Mouse (Mus musculus) hindbrain, embryonic 12.5 days (tissue): ENCODE measurements around the gene Cradd. TPM values are rescaled to one million over a fixed set of nuclear protein-coding genes. Genes with fewer than 3 reads are reported as not detected.

Source experiments
- ATAC-seq: fragments of 200-750 bp; cut with Nextera tagmentation; 2 replicates; pipeline ENCODE4 v1.8.0; 2017; ENCODE audit warnings: moderate TSS enrichment; ENCODE audit not compliant: low FRiP score
- H3K27ac ChIP-seq: fragments of 300-500 bp; sonication (generic); 2 replicates; pipeline ENCODE4 v1.5.1; 2016; ENCODE audit warnings: mild to moderate bottlenecking
- H3K27me3 ChIP-seq: fragments of 300-500 bp; sonication (generic); 2 replicates; pipeline ENCODE4 v1.6.1; 2016; ENCODE audit warnings: mild to moderate bottlenecking
- H3K36me3 ChIP-seq: fragments of 300-500 bp; sonication (generic); 2 replicates; pipeline ENCODE4 v1.6.1; 2016; ENCODE audit warnings: mild to moderate bottlenecking
- H3K4me1 ChIP-seq: fragments of 300-500 bp; sonication (generic); 2 replicates; pipeline ENCODE4 v1.6.1; 2016
- H3K4me2 ChIP-seq: fragments of 300-500 bp; sonication (generic); replicated peaks from 2 replicates; pipeline ENCODE4 v1.6.1; 2016; ENCODE audit warnings: mild to moderate bottlenecking
- H3K4me3 ChIP-seq: fragments of 300-500 bp; sonication (generic); 2 replicates; pipeline ENCODE4 v1.5.1; 2016; ENCODE audit warnings: mild to moderate bottlenecking
- H3K9ac ChIP-seq: fragments of 300-500 bp; sonication (generic); 2 replicates; pipeline ENCODE4 v1.6.1; 2016; ENCODE audit warnings: mild to moderate bottlenecking, moderate library complexity
- H3K9me3 ChIP-seq: fragments of 300-500 bp; sonication (generic); replicated peaks from 2 replicates; pipeline ENCODE4 v1.6.1; 2016; ENCODE audit warnings: mild to moderate bottlenecking
- WGBS: fragments of 180-500 bp; shearing (Covaris S2); methylation state at CpG from one replicate; pipeline ENCODE4 v1.1.7; 2016; 5-methylcytosine and 5-hydroxymethylcytosine counted together
- polyA plus RNA-seq: library from polyadenylated mRNA; unstranded; fragments of >200 nt; fragmentation: Nextera tagmentation; extraction: Ambion mirVana; gene quantifications from 2 replicates; pipeline ENCODE4 v1.2.1, GENCODE M21; 2016

Gene Cradd
- polyA plus RNA-seq, 1 experiment from 2014 or later: 12.4 TPM

GRCm38 (mm10) chr10:95260420-95260819, 63.5 kb downstream of the Cradd start:
- no peaks in the 10 kb centered on the region for H3K9me3 ChIP-seq
- WGBS: 79% methylated on average over 3 of the region's 3 CpGs
- no peak for ATAC-seq
- peaks cover 24% of the 10 kb centered on the region for H3K27me3 ChIP-seq
- H3K4me2 ChIP-seq: no peak overlapping the region
- H3K4me3 ChIP-seq: no peak overlapping the region
- H3K27ac ChIP-seq: no peak overlapping the region
- no peaks in the 10 kb centered on the region for H3K36me3 ChIP-seq
- peaks cover 35% of the 10 kb centered on the region for H3K4me1 ChIP-seq
- no peak overlapping the region for H3K9ac ChIP-seq

DNA sequence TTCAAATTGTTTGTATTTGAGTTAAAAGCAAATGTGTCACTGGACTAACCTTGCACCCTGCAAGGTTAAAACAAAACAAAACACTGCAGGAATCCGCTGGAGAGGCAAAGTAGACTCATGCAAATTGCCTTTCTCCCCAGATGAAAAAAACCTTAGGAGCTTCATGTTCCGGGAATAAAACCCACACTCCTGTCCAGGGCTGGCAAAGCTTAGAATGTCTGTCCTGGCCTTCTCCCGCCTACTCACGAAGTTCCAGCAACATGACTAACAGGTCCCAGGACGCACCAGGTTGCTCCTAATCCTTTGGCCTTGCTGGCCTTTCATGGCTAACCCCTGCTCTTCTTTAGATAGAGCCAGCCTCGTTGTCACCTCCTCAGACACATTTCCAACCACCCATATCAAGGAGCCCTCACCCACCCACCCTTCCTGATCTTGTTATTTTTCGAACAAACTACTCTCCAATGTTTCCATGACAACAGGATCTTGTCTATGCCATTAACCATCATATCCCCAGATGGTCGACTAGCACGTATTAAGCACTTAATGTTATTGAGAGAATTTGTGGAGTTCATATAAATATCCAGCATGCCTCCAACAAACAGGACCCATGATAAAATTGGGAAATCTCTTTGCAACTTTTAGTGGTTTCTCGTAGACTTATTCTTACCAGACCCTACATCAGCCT, 65.3 kb downstream of the Cradd start:
- H3K4me2 ChIP-seq: no peak overlapping the region
- peaks cover 18% of the 10 kb centered on the region for H3K27me3 ChIP-seq
- no peak overlapping the region for H3K9ac ChIP-seq
- 61% methylated on average over 10 of the region's 10 CpGs for WGBS
- no peaks in the 10 kb centered on the region for H3K36me3 ChIP-seq
- H3K9me3 ChIP-seq: no peaks in the 10 kb centered on the region
- peaks cover 33% of the 10 kb centered on the region for H3K4me1 ChIP-seq
- ATAC-seq: no peak
- H3K4me3 ChIP-seq: no peak overlapping the region
- no peak overlapping the region for H3K27ac ChIP-seq

DNA sequence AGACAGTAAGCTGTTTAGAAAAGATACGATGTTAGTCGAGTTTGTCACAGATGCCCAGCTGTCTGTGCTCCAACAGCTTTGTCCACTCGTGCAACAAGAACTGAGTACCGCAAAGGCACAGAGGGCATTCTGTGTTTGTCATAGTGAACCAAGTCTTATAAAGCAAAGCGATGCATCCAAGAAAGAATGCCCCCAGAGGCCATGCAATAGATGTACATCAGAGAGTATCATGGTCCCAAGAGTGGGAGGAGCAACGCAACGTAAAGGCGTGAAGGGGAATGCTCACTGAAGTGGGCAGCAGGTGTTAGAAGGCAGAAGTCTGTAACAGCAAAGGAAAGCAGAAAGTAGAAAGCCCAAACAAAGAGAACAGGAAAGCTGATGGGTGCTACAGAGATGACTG, 66.0 kb downstream of the Cradd start:
- no peak for ATAC-seq
- peaks cover 33% of the 10 kb centered on the region for H3K4me1 ChIP-seq

DNA sequence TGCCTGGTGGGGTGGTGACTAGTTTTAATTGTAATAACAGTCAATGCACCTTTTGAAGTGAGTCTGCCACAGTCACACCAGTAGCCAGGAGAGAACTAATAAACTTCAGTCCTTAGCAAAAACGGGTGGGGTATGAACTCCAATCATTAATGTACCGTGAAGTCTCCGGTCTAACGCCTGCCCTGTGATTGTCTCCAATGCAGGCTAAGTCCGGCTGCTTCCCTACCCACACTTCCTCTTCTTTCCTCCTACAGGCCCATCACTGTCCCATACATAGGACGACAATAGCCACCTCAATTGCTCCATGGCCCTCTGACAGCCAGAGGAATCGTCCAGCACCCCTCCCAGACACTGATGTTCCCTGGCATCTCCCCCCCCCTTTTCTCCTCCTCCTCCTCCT, 67.8 kb downstream of the Cradd start:
- 0 out of 2 replicates have a peak, but pooled peaks have one; percentile 11 for ATAC-seq
- peaks cover 3% of the 10 kb centered on the region; the same call in 1 of the 2 replicates for H3K27me3 ChIP-seq
- no peak overlapping the region for H3K4me3 ChIP-seq
- peaks cover 29% of the 10 kb centered on the region for H3K4me1 ChIP-seq
- no peaks in the 10 kb centered on the region for H3K36me3 ChIP-seq
- no peaks in the 10 kb centered on the region for H3K9me3 ChIP-seq
- H3K9ac ChIP-seq: no peak overlapping the region
- H3K4me2 ChIP-seq: no peak overlapping the region
- 19% methylated on average over 7 of the region's 7 CpGs for WGBS
- H3K27ac ChIP-seq: no peak overlapping the region

More for the DNA sequence above, 66.0 kb downstream of the Cradd start:
- no peak overlapping the region for H3K27ac ChIP-seq
- H3K9me3 ChIP-seq: no peaks in the 10 kb centered on the region
- no peak overlapping the region for H3K4me3 ChIP-seq
- H3K27me3 ChIP-seq: peaks cover 12% of the 10 kb centered on the region
- 60% methylated on average over 8 of the region's 8 CpGs for WGBS
- H3K4me2 ChIP-seq: no peak overlapping the region
- H3K36me3 ChIP-seq: no peaks in the 10 kb centered on the region
- no peak overlapping the region for H3K9ac ChIP-seq

GRCm38 (mm10) chr10:95255018-95255680, 68.8 kb downstream of the Cradd start:
- H3K9ac ChIP-seq: no peak overlapping the region
- no peaks in the 10 kb centered on the region for H3K9me3 ChIP-seq
- H3K4me2 ChIP-seq: peak overlapping the region; percentile 9; the same call in 1 of the 2 replicates
- H3K4me1 ChIP-seq: peaks cover 29% of the 10 kb centered on the region
- H3K36me3 ChIP-seq: no peaks in the 10 kb centered on the region
- peaks cover 3% of the 10 kb centered on the region; the same call in 1 of the 2 replicates for H3K27me3 ChIP-seq
- ATAC-seq: no peak
- H3K4me3 ChIP-seq: no peak overlapping the region
- WGBS: 67% methylated on average over 8 of the region's 8 CpGs
- no peak overlapping the region for H3K27ac ChIP-seq

DNA sequence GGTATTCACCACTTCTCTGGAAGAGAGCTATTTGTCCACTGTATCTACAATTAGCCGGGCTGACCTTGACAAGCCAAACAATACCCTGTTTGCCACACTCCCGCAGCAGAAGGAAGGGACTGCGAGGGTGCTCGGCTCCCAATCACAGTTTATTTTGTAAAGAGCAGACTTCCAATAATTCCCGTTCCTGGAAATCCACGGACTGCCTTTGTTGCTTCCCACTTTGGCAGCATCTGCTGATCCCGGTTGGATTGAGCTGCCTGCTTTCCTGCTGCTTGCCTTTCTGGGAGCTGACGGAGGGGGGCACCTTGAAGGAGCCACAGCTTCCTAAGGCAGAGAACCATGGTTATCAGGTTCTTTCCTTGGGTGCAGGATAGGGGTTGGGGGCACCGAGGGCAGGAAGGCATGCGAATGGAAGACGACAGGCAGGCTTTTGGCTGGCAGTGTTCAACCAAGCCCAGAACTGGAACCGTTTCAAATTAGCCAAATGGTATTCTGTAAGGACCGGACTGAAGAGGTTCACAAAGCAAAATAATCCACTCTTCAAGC, 69.4 kb downstream of the Cradd start:
- 26% methylated on average over 13 of the region's 13 CpGs for WGBS
- no peak overlapping the region for H3K9ac ChIP-seq
- no peak overlapping the region for H3K27ac ChIP-seq

GRCm38 (mm10) chr10:95254046-95254445, 69.9 kb downstream of the Cradd start:
- Histone ChIP-seq H3K4me1 (peaks cover 29% of the 10 kb centered on the region), H3K4me3 (no peak overlapping the region), H3K9me3 (no peaks in the 10 kb centered on the region), H3K36me3 (no peaks in the 10 kb centered on the region), H3K27ac (no peak overlapping the region), H3K4me2 (peak overlapping the region; percentile 9; the same call in 1 of the 2 replicates), H3K27me3 (peaks cover under 1% of the 10 kb centered on the region; the same call in 1 of the 2 replicates), H3K9ac (no peak overlapping the region)
- ATAC-seq: no peak
- 41% methylated on average over 3 of the region's 3 CpGs for WGBS

More for the DNA sequence above, 69.4 kb downstream of the Cradd start:
- no peaks in the 10 kb centered on the region for H3K36me3 ChIP-seq
- H3K9me3 ChIP-seq: no peaks in the 10 kb centered on the region
- peaks cover 29% of the 10 kb centered on the region for H3K4me1 ChIP-seq
- no peak overlapping the region for H3K4me3 ChIP-seq
- peak overlapping the region; percentile 9; the same call in 1 of the 2 replicates for H3K4me2 ChIP-seq
- H3K27me3 ChIP-seq: peaks cover 3% of the 10 kb centered on the region; the same call in 1 of the 2 replicates
- ATAC-seq: no peak

- H3K9me3 ChIP-seq: no peaks in the 10 kb centered on the region
- no peak overlapping the region for H3K4me2 ChIP-seq
- H3K4me3 ChIP-seq: no peak overlapping the region
- peaks cover 21% of the 10 kb centered on the region for H3K4me1 ChIP-seq
- no peaks in the 10 kb centered on the region for H3K27me3 ChIP-seq
- no peak overlapping the region for H3K9ac ChIP-seq
- no peak overlapping the region for H3K27ac ChIP-seq
- H3K36me3 ChIP-seq: no peaks in the 10 kb centered on the region
- WGBS: 63% methylated on average over 16 of the region's 16 CpGs
- no peak for ATAC-seq
Measured at GRCm38 (mm10) chr10:95251674-95252073, 72.3 kb downstream of the Cradd start.

DNA sequence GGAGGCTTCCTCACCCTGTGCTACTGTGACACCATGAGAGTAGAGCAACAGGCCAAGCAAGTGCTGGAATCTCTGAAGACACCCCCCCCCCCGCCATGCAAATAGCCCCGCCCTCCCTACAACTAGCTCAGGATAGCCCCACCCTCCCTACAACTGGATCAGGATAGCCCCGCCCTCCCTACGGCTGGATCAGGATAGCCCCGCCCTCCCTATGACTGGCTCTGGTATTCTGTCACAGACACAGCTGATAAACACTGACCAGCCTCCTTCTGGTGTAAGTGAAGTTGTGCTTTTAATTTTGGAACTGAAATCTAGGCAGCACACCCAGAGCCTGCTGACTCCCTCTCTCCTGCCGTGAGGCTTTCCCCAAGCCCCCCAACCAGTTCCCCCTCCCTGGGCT, 75.6 kb downstream of the Cradd start:
- Histone ChIP-seq H3K36me3 (no peaks in the 10 kb centered on the region), H3K27ac (0 out of 2 replicates have a peak overlapping the region, but pooled peaks have one; percentile 23), H3K27me3 (no peaks in the 10 kb centered on the region), H3K4me2 (no peak overlapping the region), H3K9me3 (no peaks in the 10 kb centered on the region), H3K9ac (no peak overlapping the region), H3K4me1 (peaks cover 5% of the 10 kb centered on the region; the same call in 1 of the 2 replicates), H3K4me3 (no peak overlapping the region)
- no peak for ATAC-seq
- 55% methylated on average over 6 of the region's 6 CpGs for WGBS

- Histone ChIP-seq H3K27me3 (no peaks in the 10 kb centered on the region), H3K4me1 (peaks cover 5% of the 10 kb centered on the region; the same call in 1 of the 2 replicates), H3K9me3 (no peaks in the 10 kb centered on the region), H3K4me2 (no peak overlapping the region), H3K4me3 (no peak overlapping the region), H3K9ac (no peak overlapping the region), H3K27ac (no peak overlapping the region), H3K36me3 (no peaks in the 10 kb centered on the region)
- ATAC-seq: no peak
- 90% methylated on average over 2 of the region's 2 CpGs for WGBS
Measured at GRCm38 (mm10) chr10:95246696-95247095, 77.2 kb downstream of the Cradd start.

DNA sequence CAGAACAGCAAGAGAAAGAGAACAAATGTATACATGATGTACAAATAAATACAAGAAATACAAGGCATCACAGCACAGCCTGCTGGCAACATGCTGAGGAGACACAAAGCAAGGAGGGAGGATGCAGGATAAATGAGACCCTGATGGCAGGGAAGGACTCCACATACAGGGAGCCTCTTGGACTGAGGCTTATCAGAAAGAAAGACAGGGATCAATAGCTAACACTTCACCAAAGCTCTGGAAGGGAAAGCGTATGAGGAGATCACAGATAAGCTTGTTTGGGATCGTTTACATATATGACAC, 78.3 kb downstream of the Cradd start:
- no peaks in the 10 kb centered on the region for H3K36me3 ChIP-seq
- no peaks in the 10 kb centered on the region for H3K9me3 ChIP-seq
- WGBS: 86% methylated on average over 2 of the region's 2 CpGs
- H3K4me1 ChIP-seq: peaks cover 5% of the 10 kb centered on the region; the same call in 1 of the 2 replicates
- H3K4me3 ChIP-seq: no peak overlapping the region
- H3K4me2 ChIP-seq: no peak overlapping the region
- H3K27me3 ChIP-seq: no peaks in the 10 kb centered on the region
- no peak for ATAC-seq
- H3K27ac ChIP-seq: no peak overlapping the region
- no peak overlapping the region for H3K9ac ChIP-seq

DNA sequence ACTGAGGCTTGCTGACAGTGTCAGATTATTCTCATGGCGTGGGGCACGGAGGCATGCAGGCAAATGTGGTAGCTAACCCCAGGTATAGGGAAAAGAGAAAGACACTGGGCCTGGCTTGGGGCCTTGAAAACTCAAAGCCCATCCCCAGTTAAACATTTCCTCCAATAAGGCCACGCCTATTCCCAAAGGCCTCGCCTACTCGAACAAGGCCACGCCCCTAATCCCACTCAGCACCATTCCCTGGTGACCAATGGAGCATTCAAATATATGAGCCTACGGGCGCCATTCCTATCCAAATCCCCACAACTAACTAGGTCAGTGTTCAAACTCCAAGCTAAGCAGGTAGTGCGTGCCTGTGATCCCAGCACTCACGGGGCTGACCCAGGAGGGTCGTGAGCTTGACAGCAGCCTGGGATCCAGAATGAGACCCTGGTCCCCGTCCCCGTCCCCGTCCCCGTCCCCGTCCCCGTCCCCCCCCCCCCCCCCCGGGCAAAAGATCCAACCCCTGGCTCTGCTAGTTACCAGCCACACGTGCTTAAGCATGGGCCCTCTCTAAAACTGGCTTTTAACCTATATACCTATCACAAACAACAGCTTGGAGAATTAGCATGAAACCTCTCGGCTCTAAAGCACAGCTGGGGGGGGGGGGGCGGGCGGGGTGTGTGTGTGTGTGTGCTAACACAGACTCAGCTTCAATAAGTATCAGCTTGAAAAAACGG, 78.8 kb downstream of the Cradd start:
- Histone ChIP-seq H3K9ac (no peak overlapping the region), H3K4me2 (no peak overlapping the region), H3K27me3 (no peaks in the 10 kb centered on the region), H3K36me3 (no peaks in the 10 kb centered on the region), H3K27ac (no peak overlapping the region), H3K4me1 (peaks cover 5% of the 10 kb centered on the region; the same call in 1 of the 2 replicates), H3K9me3 (no peaks in the 10 kb centered on the region), H3K4me3 (no peak overlapping the region)
- 0 out of 2 replicates have a peak, but pooled peaks have one; percentile 22 for ATAC-seq
- WGBS: 36% methylated on average over 23 of the region's 23 CpGs
